Mouse (Mus musculus) left cerebral cortex, adult 2 months (tissue): ENCODE results near the gene Eif4g1. TPM values are rescaled to one million over a fixed set of nuclear protein-coding genes. Genes with fewer than 3 reads are reported as not detected.

Experiments used
- DNase-seq, 2 experiments: peaks; one replicate each; pipeline ENCODE4 v3.0.0; 2021 to 2022; ENCODE audit warnings: low spot score in 2 of 2, mixed read lengths in 1 of 2; ENCODE audit errors: extremely low spot score in 1 of 2
- H3K27ac ChIP-seq: fragments of 200-600 bp; 2 replicates; pipeline ENCODE4 v1.8.1; 2022
- H3K4me3 ChIP-seq: fragments of 200-600 bp; 2 replicates; pipeline ENCODE4 v1.8.1; 2022
- CTCF ChIP-seq: fragments of 200-600 bp; IDR thresholded peaks from 2 replicates; pipeline ENCODE4 v1.8.1; 2022; ENCODE audit warnings: antibody characterized with exemption, mild to moderate bottlenecking, moderate library complexity
- intact Hi-C: fragments of 180-260 bp; cut with DNase I; formaldehyde crosslinking; loops from one replicate; pipeline ENCODE4 v1.15.1; 2025
- total RNA-seq, 2 experiments: library from RNA; stranded (reverse); gene quantifications; 2 replicates each; pipeline ENCODE4 v1.2.3; 2021

The Eif4g1 gene
- total RNA-seq, 2 experiments from 2014 or later = 278 to 283 TPM

- H3K27ac ChIP-seq = peak overlapping the region; percentile 12
- no peak for DNase-seq
- intact Hi-C loops = no loop called here
- no peak overlapping the region for H3K4me3 ChIP-seq
- TF ChIP-seq CTCF = no peak
Observed at GRCm38 (mm10) chr16:20708220-20708938, 40.3 kb downstream of the Eif4g1 start.

- peak; percentile 71 for TF ChIP-seq CTCF
- Histone ChIP-seq H3K27ac (no peak overlapping the region), H3K4me3 (no peak overlapping the region)
- intact Hi-C loops = no loop called here
- peak in 1 of 2 experiments; percentile 38 for DNase-seq
Observed at GRCm38 (mm10) chr16:20708939-20709734, 41.0 kb downstream of the Eif4g1 start.

- Histone ChIP-seq H3K27ac (no peak overlapping the region), H3K4me3 (no peak overlapping the region)
- intact Hi-C loops = no loop called here
- no peak for TF ChIP-seq CTCF
- DNase-seq = no peak
Observed at GRCm38 (mm10) chr16:20710370-20710769, 42.3 kb downstream of the Eif4g1 start.

- DNase-seq = no peak
- intact Hi-C loops = no loop called here
- no peak overlapping the region for H3K27ac ChIP-seq
- TF ChIP-seq CTCF = peak; percentile 39
- no peak overlapping the region for H3K4me3 ChIP-seq
Observed at GRCm38 (mm10) chr16:20710810-20711209, 42.7 kb downstream of the Eif4g1 start.

GRCm38 (mm10) chr16:20712190-20712589 lies 44.1 kb downstream of the Eif4g1 start:
- no peak overlapping the region for H3K27ac ChIP-seq
- no peak overlapping the region for H3K4me3 ChIP-seq
- DNase-seq = no peak
- intact Hi-C loops = no loop called here
- no peak; the same call in 1 of the 2 replicates for TF ChIP-seq CTCF

- no peak for DNase-seq
- no peak for TF ChIP-seq CTCF
- no peak overlapping the region for H3K27ac ChIP-seq
- intact Hi-C loops = no loop called here
- no peak overlapping the region for H3K4me3 ChIP-seq
Observed at GRCm38 (mm10) chr16:20712889-20713288, 44.8 kb downstream of the Eif4g1 start.

GRCm38 (mm10) chr16:20714307-20715080 lies 46.4 kb downstream of the Eif4g1 start:
- intact Hi-C loops = loop anchor here (5.0 kb wide), 1 partner anchor 478 kb away; no protein-coding TSS in a partner anchor
- no peak for TF ChIP-seq CTCF
- Histone ChIP-seq H3K4me3 (peak overlapping the region; percentile 61), H3K27ac (peak overlapping the region; percentile 95)
- no peak for DNase-seq

- no peak for DNase-seq
- intact Hi-C loops = loop anchor here (5.0 kb wide), 1 partner anchor 477 kb away; no protein-coding TSS in a partner anchor
- Histone ChIP-seq H3K27ac (peak overlapping the region; percentile 95), H3K4me3 (peak overlapping the region; percentile 61)
- no peak for TF ChIP-seq CTCF
Observed at GRCm38 (mm10) chr16:20715161-20715560, 47.0 kb downstream of the Eif4g1 start.

- no peak for DNase-seq
- Histone ChIP-seq H3K4me3 (peak overlapping the region; percentile 61), H3K27ac (peak overlapping the region; percentile 95)
- intact Hi-C loops = loop anchor here (5.0 kb wide), 1 partner anchor 477 kb away; no protein-coding TSS in a partner anchor
- no peak for TF ChIP-seq CTCF
Observed at GRCm38 (mm10) chr16:20715566-20715965, 47.5 kb downstream of the Eif4g1 start.

- Histone ChIP-seq H3K4me3 (peak overlapping the region; percentile 61), H3K27ac (peak overlapping the region; percentile 95)
- peak; percentile 30 for TF ChIP-seq CTCF
- intact Hi-C loops = loop anchor here (1.0 to 5.0 kb wide), 4 partner anchors 22 to 476 kb away; no protein-coding TSS in a partner anchor
- DNase-seq = peak; percentile 83 to 84
Observed at GRCm38 (mm10) chr16:20715976-20716840, 48.1 kb downstream of the Eif4g1 start.

- H3K4me3 ChIP-seq = peak overlapping the region; percentile 61
- H3K27ac ChIP-seq = peak overlapping the region; percentile 95
- intact Hi-C loops = loop anchor here (1.0 to 5.0 kb wide), 5 partner anchors 16 to 475 kb away; partner anchors contain the start of gene Chrd
- TF ChIP-seq CTCF = no peak
- DNase-seq = peak in 1 of 2 experiments; percentile 36
Observed at GRCm38 (mm10) chr16:20716841-20717180, 48.7 kb downstream of the Eif4g1 start.
